Mouse (Mus musculus) midbrain, embryonic 15.5 days (tissue): ENCODE measurements around the gene Accsl. TPM values are rescaled to one million over a fixed set of nuclear protein-coding genes. Genes with fewer than 3 reads are reported as not detected.

ENCODE experiments used
- ATAC-seq: fragments of 200-750 bp; cut with Nextera tagmentation; replicated peaks from 2 replicates; pipeline ENCODE4 v1.8.0; 2017; ENCODE audit warnings: moderate TSS enrichment
- H3K27ac ChIP-seq: fragments of 300-500 bp; sonication (generic); 2 replicates; pipeline ENCODE4 v1.5.1; 2015; ENCODE audit warnings: mild to moderate bottlenecking, inconsistent platforms
- H3K27me3 ChIP-seq: fragments of 300-500 bp; sonication (generic); replicated peaks from 2 replicates; pipeline ENCODE4 v1.6.1; 2015; ENCODE audit warnings: inconsistent platforms
- H3K36me3 ChIP-seq: fragments of 300-500 bp; sonication (generic); replicated peaks from 2 replicates; pipeline ENCODE4 v1.6.1; 2015; ENCODE audit warnings: inconsistent platforms
- H3K4me1 ChIP-seq: fragments of 300-500 bp; sonication (generic); 2 replicates; pipeline ENCODE4 v1.6.1; 2015; ENCODE audit warnings: inconsistent platforms
- H3K4me2 ChIP-seq: fragments of 300-500 bp; sonication (generic); 2 replicates; pipeline ENCODE4 v1.6.1; 2015; ENCODE audit warnings: inconsistent platforms, mild to moderate bottlenecking, moderate library complexity
- H3K4me3 ChIP-seq: fragments of 300-500 bp; sonication (generic); 2 replicates; pipeline ENCODE4 v1.5.1; 2015; ENCODE audit warnings: mild to moderate bottlenecking, inconsistent platforms
- H3K9ac ChIP-seq: fragments of 300-500 bp; sonication (generic); 2 replicates; pipeline ENCODE4 v1.6.1; 2015; ENCODE audit warnings: mild to moderate bottlenecking, inconsistent platforms
- H3K9me3 ChIP-seq: fragments of 300-500 bp; sonication (generic); 2 replicates; pipeline ENCODE4 v1.6.1; 2016; ENCODE audit warnings: inconsistent platforms
- WGBS: fragments of 180-500 bp; shearing (Covaris S2); methylation state at CpG from one replicate; pipeline ENCODE4 v1.1.7; 2015; ENCODE audit warnings: mixed read lengths; 5-methylcytosine and 5-hydroxymethylcytosine counted together
- polyA plus RNA-seq: library from polyadenylated mRNA; unstranded; fragments of >200 nt; fragmentation: Nextera tagmentation; extraction: Ambion mirVana; gene quantifications from 2 replicates; pipeline ENCODE4 v1.2.1, GENCODE M21; 2015

The Accsl gene
- polyA plus RNA-seq, 1 experiment from 2014 or later, result 0.32 TPM

DNA sequence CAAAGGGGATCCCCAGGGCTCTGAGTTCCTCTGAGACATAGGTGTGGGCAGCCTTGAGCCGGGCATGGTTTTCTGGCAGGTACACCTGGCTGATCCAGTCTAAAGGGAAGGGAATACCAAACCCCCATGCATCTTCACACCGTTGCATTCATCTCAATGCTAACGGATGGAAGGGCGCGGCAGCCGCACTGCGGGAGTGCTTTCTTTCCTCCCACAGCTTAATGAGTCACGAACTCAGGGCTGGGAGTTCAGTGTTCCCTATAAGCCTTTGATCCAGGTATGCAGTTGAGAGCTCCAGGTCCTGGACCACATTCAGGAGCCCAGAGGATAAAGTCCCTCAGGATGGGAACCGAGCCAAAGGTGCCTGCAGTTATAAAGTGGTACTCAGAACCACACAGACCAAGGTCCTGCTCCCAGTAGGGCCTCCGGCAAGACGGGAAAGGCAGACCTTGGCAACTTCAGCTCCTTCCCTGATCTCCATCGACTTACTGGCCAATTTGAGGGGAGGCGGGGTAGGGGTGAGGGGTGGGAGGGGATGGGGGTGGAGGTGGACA lies 32.6 kb downstream of the Accsl start:
- H3K9me3 ChIP-seq, result no peaks in the 10 kb centered on the region
- WGBS, result 73% methylated on average over 13 of the region's 13 CpGs
- ATAC-seq, result no peak
- H3K4me2 ChIP-seq, result no peak overlapping the region
- no peak overlapping the region for H3K4me3 ChIP-seq
- H3K4me1 ChIP-seq, result no peaks in the 10 kb centered on the region
- H3K36me3 ChIP-seq, result peaks cover 5% of the 10 kb centered on the region; the same call in 1 of the 2 replicates
- no peak overlapping the region for H3K27ac ChIP-seq
- no peaks in the 10 kb centered on the region for H3K27me3 ChIP-seq
- no peak overlapping the region for H3K9ac ChIP-seq

DNA sequence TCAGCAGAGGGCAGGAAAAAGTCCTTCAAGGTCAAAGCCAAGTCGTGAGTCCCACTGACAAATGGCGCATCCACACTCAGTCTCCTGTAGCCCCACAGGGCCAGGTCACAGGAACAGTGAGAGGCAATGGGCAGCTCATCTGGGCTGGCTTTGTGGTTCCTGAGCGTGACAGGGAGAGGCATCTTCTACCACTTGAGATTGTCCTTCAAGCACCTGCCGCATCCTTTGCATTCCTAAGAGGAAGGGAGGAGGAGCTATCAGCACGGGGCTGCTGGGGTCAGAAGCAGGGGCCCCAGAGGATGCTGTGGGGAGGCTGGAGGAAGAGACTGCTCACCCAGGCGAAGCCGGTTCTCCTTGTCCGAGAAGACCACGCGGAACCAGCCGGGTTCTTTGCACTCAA lies 33.4 kb downstream of the Accsl start:
- ATAC-seq, result no peak
- Histone ChIP-seq H3K27me3 (no peaks in the 10 kb centered on the region), H3K9ac (no peak overlapping the region), H3K4me1 (no peaks in the 10 kb centered on the region), H3K4me3 (no peak overlapping the region), H3K27ac (no peak overlapping the region), H3K9me3 (no peaks in the 10 kb centered on the region), H3K4me2 (no peak overlapping the region), H3K36me3 (no peaks in the 10 kb centered on the region; the same call in 1 of the 2 replicates)
- 80% methylated on average over 11 of the region's 11 CpGs for WGBS

DNA sequence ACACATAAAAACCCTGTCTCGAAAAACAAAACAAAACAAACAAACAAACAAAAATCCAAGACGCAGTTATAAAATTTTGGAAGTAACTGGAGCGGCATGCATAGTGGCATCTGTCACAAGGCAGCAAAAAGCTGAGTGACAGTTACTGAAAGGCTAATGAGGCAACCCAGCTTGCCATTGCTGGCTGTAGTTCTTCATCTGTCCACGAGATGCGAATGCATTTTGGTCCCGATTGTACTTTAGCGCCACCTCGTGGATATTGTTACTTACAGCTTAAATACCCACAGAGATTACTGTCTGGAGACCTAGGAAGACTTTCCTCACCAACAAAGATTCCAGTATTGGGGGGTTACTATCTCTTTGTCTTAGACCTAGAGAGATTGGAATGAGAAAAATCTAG lies 45.4 kb downstream of the Accsl start:
- Histone ChIP-seq H3K27me3 (no peaks in the 10 kb centered on the region), H3K4me2 (no peak overlapping the region), H3K4me1 (peaks cover 17% of the 10 kb centered on the region), H3K4me3 (no peak overlapping the region), H3K9ac (no peak overlapping the region), H3K9me3 (no peaks in the 10 kb centered on the region), H3K27ac (no peak overlapping the region), H3K36me3 (no peaks in the 10 kb centered on the region)
- 16% methylated on average over 8 of the region's 8 CpGs for WGBS
- ATAC-seq, result no peak

DNA sequence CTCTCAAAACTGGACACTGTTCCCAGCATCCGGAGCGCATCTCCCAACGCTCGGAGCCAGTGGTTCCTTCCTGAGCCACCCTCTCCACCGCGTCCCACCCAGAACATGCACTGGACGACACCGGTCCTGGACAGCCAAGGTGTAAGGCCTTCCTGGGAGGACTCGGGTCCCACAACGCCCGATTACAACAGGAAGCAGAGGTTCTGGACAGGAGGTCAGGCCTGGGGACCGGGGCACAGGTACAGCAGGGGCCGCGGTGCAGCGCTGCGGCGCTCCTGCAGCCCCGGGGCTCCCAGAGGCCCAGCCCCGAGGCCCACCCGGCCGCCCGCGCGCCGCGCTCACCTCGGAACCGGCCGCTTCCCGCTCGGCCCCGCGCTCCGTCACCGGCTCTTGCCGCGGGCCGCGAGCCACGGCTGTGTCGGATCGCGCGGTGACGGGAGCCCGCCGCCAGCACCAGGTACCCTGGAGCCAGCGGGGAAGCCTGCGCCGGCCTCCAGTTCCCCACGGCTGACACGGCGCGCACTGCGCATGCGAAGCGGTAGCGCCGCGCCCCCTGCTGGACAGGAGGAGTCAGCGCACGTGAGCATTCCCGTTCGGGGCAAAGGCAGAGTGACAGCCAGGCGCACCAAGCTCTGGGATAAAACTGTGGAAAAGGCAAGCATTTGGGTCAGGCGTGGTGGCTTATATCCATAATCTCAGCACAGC lies 46.8 kb downstream of the Accsl start, which contains the start of gene Ext2:
Ext2 (minus strand) TSS at position 524 of the 705 bp plus-strand sequence.
- Histone ChIP-seq H3K4me1 (peaks cover 17% of the 10 kb centered on the region), H3K4me2 (peak within 1 kb of the TSS; percentile 62), H3K9ac (peak within 1 kb of the TSS; percentile 95), H3K36me3 (no peaks in the 10 kb centered on the region), H3K27me3 (no peaks in the 10 kb centered on the region), H3K9me3 (no peaks in the 10 kb centered on the region), H3K4me3 (peak within 1 kb of the TSS; percentile 79), H3K27ac (peak within 1 kb of the TSS; percentile 69)
- under 1% methylated on average over 66 of the region's 66 CpGs for WGBS
- ATAC-seq, result peak; percentile 94

DNA sequence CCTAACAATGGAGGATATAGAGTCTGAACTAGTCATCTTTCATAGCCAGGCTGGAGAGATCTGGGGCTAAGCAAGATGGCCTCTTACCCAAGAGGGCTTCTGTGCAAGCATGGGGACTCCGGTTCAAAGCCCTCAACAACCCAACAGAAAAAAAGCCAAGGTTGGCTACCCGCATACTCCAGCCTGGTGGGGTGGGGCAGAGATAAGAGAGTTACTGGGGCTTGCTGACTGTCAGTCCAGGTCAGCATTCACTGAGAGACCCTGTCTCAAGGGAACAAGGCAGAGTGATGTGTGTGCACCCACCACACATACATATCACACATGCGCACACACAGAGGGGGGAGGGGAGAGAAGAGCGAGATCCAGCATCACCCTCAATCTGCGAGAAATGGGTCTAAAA lies 51.2 kb downstream of the Accsl start:
- WGBS, result 93% methylated on average over 5 of the region's 5 CpGs
- no peak for ATAC-seq
- H3K27me3 ChIP-seq, result no peaks in the 10 kb centered on the region

DNA sequence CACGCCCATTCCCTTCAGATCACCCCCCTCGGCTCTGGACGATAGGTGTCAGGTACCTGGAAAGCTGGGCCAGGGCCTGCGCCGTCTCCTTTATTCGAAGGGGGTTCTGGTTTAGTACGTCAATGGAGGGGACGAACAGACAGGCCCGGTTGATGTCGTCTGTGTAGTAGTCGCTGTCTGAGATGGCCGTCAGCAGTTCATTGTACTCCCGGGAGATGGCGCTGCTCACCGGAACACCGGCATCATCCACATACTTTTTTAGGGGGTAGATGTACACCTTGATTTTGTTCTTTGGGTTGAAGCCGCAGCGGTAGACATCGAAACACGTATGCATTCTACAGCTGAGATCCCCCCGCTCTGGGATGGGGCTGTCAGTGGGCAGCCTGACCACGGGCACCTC lies 55.6 kb downstream of the Accsl start:
- 93% methylated on average over 22 of the region's 22 CpGs for WGBS
- H3K27ac ChIP-seq, result no peak overlapping the region

More for the DNA sequence above, 51.2 kb downstream of the Accsl start:
- Histone ChIP-seq H3K4me1 (peaks cover 17% of the 10 kb centered on the region), H3K27ac (no peak overlapping the region), H3K9me3 (no peaks in the 10 kb centered on the region), H3K36me3 (peaks cover 6% of the 10 kb centered on the region; the same call in 1 of the 2 replicates), H3K9ac (no peak overlapping the region), H3K4me3 (no peak overlapping the region), H3K4me2 (no peak overlapping the region)

DNA sequence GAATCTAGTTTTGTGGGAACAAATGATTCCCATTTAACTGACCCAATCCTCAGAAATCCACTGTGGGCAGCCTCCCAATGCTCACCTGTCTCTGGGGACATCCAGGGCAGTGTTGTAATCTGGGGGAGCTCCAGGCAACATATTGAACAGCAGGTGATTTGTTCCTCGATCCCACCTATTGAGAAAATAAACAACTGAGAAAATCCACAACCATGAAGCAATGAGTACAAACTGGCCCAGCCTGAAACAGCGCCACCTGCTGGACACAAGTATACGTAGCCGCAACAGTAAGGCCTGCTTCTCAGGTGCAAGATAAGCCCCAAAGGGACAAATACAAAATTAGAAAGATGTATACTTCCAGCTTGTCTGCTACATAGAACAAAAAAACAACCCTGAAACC lies 57.1 kb downstream of the Accsl start:
- H3K27me3 ChIP-seq, result no peaks in the 10 kb centered on the region
- H3K4me2 ChIP-seq, result no peak overlapping the region
- 31% methylated on average over 4 of the region's 4 CpGs for WGBS

More for the DNA sequence above, 55.6 kb downstream of the Accsl start:
- peaks cover 25% of the 10 kb centered on the region for H3K36me3 ChIP-seq
- no peak overlapping the region for H3K4me3 ChIP-seq
- ATAC-seq, result no peak
- no peaks in the 10 kb centered on the region for H3K9me3 ChIP-seq
- H3K9ac ChIP-seq, result no peak overlapping the region
- no peaks in the 10 kb centered on the region for H3K4me1 ChIP-seq
- H3K27me3 ChIP-seq, result no peaks in the 10 kb centered on the region
- no peak overlapping the region for H3K4me2 ChIP-seq

DNA sequence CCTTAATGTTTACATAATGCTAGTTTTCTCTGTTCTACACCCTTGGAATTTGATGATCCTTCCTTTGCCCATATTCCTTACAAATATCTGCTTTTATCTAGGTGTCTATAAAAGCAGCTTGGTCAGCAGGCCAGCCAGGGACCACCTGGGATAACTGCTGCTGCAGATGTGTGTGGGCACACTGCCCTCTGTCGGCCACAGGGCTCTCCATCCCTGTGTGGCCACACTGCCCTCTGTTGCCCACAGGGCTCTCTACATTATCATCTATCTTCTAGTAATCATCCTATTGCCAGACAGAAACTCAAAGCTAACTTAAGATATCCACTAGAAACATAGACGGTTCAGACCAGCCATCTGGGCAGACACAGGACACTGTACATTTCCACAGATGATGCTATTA lies 59.0 kb downstream of the Accsl start:
- H3K4me2 ChIP-seq, result no peak overlapping the region
- no peak overlapping the region for H3K27ac ChIP-seq
- H3K27me3 ChIP-seq, result no peaks in the 10 kb centered on the region
- no peak for ATAC-seq
- H3K36me3 ChIP-seq, result peaks cover 44% of the 10 kb centered on the region
- no peaks in the 10 kb centered on the region for H3K4me1 ChIP-seq
- H3K9me3 ChIP-seq, result no peaks in the 10 kb centered on the region
- H3K4me3 ChIP-seq, result no peak overlapping the region
- 14% methylated on average over 2 of the region's 2 CpGs for WGBS
- no peak overlapping the region for H3K9ac ChIP-seq

More for the DNA sequence above, 57.1 kb downstream of the Accsl start:
- H3K36me3 ChIP-seq, result peaks cover 32% of the 10 kb centered on the region
- no peaks in the 10 kb centered on the region for H3K9me3 ChIP-seq
- no peak overlapping the region for H3K4me3 ChIP-seq
- ATAC-seq, result no peak
- no peak overlapping the region for H3K27ac ChIP-seq
- H3K4me1 ChIP-seq, result no peaks in the 10 kb centered on the region
- H3K9ac ChIP-seq, result no peak overlapping the region

DNA sequence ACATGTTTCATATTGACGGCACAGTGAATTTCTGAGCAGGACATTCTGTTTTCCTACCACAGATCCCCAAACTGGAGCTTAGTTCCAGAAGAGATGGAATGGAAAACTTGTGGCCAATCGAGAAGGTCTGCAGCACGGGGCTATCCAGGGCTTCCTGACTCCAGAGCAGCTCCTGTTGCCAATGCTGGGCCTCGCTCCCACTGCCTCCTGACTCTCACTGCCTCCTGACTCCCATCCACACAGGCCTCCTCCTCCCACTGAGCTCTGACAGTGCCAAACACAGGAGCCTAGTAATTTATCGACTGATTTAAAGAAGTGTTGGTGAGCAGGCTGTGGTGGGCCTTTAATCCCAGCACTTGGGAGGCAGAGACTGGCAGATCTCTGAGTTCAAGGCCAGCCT lies 60.9 kb downstream of the Accsl start:
- 88% methylated on average over 5 of the region's 5 CpGs for WGBS
- H3K4me3 ChIP-seq, result no peak overlapping the region
- H3K36me3 ChIP-seq, result peaks cover 41% of the 10 kb centered on the region
- no peak for ATAC-seq
- H3K4me1 ChIP-seq, result no peaks in the 10 kb centered on the region
- no peak overlapping the region for H3K27ac ChIP-seq
- H3K4me2 ChIP-seq, result no peak overlapping the region
- H3K9me3 ChIP-seq, result no peaks in the 10 kb centered on the region
- no peaks in the 10 kb centered on the region for H3K27me3 ChIP-seq
- no peak overlapping the region for H3K9ac ChIP-seq

DNA sequence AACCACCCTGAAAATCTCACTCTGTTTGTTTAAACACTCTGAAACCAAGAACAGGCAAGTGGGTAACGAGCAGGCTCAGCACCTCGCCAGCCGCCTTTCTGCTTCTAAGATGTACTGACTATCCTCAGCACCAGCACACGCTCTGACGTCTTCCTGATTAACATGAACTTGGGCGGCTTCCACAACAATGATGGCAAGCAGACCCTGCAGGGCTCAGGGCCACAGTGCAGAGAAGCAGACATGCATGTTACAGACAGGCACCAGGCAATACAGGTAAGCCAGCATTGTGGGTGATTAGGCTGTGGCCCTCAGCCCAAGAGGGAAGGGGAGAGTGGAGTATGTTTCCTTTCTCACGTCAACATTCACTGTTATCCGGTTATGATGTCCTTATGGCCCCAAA lies 61.5 kb downstream of the Accsl start:
- WGBS, result 83% methylated on average over 8 of the region's 8 CpGs
- Histone ChIP-seq H3K27me3 (no peaks in the 10 kb centered on the region), H3K36me3 (peaks cover 40% of the 10 kb centered on the region), H3K4me2 (no peak overlapping the region), H3K9me3 (no peaks in the 10 kb centered on the region), H3K4me1 (no peaks in the 10 kb centered on the region), H3K27ac (no peak overlapping the region), H3K4me3 (no peak overlapping the region), H3K9ac (no peak overlapping the region)
- ATAC-seq, result no peak

DNA sequence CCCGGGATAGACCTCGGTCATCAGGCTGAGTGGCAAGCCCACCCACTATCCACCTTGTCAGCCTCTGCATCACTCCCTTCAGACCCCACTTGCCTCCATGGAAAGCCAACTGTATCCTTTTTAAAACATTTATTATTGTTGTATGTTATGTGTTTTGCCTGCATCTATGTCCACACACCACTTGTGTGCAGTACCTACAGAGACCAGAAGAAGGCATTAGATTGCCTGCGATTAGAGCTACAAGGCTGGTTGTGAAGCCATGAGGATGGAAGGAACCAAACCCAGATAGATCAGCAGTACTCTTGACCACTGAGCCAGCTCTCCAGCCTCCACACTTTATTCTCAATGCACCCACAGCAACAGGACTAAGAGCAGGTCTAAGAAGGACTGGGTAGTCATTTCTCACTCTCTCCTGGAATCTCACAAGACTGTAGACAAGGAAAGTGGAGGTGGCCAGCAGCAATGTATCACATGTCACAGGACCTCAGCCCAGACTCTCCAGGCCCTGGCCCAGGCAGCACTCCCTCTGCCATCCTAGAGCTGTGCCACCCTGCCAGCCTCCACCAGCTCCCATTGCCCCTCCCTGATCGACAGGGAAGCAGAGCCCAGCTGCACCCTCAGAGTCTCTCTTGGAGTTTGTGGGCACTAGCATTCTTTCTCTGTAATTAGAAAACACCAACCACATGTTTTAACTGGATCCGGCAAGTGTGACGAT lies 62.3 kb downstream of the Accsl start:
- WGBS, result 94% methylated on average over 6 of the region's 6 CpGs

DNA sequence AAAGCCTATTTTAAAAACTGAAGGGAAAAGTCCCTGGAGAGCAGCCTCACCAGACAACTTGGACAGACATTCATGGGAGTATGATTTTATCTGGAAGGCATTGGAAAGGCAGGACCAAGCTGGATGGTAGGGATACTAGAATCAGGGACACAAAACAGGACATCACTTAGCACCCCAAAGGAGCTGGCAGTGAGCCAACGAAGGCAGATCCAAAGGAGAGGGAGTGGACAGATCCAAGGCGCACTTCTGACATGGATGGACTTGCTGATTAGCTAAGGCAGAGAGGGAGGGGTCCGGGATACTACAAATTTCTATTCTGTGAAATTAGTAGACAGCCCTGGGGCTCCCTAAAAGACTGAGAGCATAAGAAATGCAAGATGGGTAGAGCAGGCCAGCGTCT lies 63.4 kb downstream of the Accsl start:
- Histone ChIP-seq H3K4me3 (no peak overlapping the region), H3K27ac (no peak overlapping the region), H3K9me3 (no peaks in the 10 kb centered on the region), H3K4me1 (no peaks in the 10 kb centered on the region), H3K9ac (no peak overlapping the region), H3K27me3 (no peaks in the 10 kb centered on the region), H3K4me2 (no peak overlapping the region), H3K36me3 (peaks cover 36% of the 10 kb centered on the region)
- WGBS, result 89% methylated on average over 4 of the region's 4 CpGs
- ATAC-seq, result no peak

More for the DNA sequence above, 62.3 kb downstream of the Accsl start:
- peaks cover 39% of the 10 kb centered on the region for H3K36me3 ChIP-seq
- no peak overlapping the region for H3K9ac ChIP-seq
- H3K27me3 ChIP-seq, result no peaks in the 10 kb centered on the region
- no peak overlapping the region for H3K4me2 ChIP-seq
- H3K27ac ChIP-seq, result no peak overlapping the region
- no peaks in the 10 kb centered on the region for H3K4me1 ChIP-seq
- ATAC-seq, result no peak
- no peak overlapping the region for H3K4me3 ChIP-seq
- H3K9me3 ChIP-seq, result no peaks in the 10 kb centered on the region
